Mouse (Mus musculus): ENCODE measurements around the gene Chl1. TPM values are rescaled to one million over a fixed set of nuclear protein-coding genes. Genes with fewer than 3 reads are reported as not detected.

Chl1 gene
- polyA plus RNA-seq (2014; fragmentation: Nextera tagmentation; extraction: Ambion mirVana) = 4.3 and 4.9 TPM in 2 replicates

DNA sequence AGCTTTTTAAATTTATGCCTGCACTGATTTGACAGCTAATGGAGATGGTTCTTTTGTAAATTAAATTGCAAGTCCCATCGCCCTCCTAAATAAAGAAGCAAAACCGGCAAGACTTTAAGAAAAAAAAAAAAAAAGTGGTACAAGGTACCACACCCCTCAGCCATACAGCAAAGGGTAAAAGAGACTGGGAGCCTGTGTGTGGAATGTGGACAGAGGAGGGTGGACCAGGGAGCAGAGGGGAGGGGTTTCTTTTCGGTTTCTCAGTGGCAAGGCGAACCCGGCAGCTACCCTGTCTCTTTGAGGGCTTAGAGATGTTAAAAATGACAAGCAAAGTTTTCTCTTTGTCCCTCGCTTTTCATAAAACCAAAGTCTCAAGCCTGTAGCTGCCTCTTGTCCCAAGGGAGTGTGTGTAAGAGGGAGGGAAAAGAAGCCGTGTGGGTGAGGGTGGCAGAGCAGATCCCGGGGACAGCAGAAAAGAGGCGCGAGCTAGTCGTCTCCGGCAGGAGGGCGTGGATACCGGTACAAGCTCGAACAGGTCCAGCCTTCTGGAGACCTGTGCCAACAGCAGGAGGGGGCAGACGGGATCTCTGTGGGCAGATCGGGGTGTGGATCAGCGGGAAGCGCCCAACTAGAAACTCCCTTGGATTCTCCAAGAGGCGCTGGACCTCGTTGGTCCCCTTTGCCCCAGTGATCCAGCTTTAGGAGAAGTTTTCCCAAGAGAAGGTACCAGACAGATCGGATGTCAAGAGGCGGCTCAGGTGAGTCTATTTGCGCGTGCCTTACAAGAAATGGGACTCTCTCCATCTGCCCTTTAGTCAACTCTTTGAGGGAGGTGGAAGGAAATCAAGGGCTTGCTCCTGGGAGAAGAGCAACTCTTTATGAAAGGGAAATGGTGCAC, at the start of gene Chl1:
TSS of gene Chl1 (plus strand) at position 195 of the 898 bp plus-strand sequence.
- Histone ChIP-seq H3K9me3 (ENCODE audit: control insufficient read depth, low read length) (no peaks in the 10 kb centered on the region), H3K4me1 (replicated peaks; ENCODE audit: control insufficient read depth, insufficient read depth, low read length) (no peaks in the 10 kb centered on the region; the same call in 1 of the 2 replicates), H3K9ac (ENCODE audit: low read length) (0 out of 2 replicates have a peak within 1 kb of the TSS, but pooled peaks have one; percentile 25), H3K27me3 (replicated peaks; ENCODE audit: control insufficient read depth, insufficient read depth, low read length) (peaks cover 46% of the 10 kb centered on the region), H3K4me2 (ENCODE audit: low read length) (peak within 1 kb of the TSS; percentile 48), H3K4me3 (ENCODE audit: low read depth, low read length) (peak within 1 kb of the TSS; percentile 29), H3K27ac (ENCODE audit: low read depth) (no peak within 1 kb of the TSS), H3K36me3 (ENCODE audit: control insufficient read depth, insufficient read depth, low read length) (no peaks in the 10 kb centered on the region)
- 2% methylated on average over 25 of the region's 25 CpGs for WGBS
- ATAC-seq (replicated peaks; ENCODE audit: low FRiP score, low TSS enrichment, low read depth) (peak; percentile 53; the same call in 1 of the 2 replicates), DNase-seq (ENCODE audit: low spot score) (peak; percentile 62)

DNA sequence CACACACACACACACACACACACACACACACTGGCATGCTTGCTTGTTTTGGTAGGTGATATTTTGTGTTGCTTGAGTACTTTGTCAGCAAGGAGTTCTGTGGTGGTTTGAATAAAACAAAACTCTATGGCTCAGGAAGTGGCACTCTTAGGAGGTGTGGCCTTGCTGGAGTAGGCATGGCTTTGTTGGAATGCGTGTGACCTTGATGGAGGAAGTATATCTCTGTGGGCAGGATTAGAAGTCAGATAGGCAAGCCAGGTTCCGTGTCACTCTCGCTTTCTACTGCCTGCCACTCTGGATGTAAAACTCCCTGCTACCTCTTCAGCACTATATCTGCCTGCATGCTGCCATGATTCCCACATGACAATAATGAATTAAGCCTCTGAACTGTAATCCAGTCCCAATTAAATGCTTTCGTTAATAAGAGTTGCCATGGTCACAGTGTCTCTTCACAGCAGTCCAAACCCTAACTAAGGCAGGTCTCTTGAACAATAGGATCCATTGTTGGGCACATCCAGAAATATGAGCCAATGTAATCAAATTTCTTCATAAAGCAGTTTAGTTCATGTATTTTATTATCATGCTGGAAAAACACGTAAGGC, 44.8 kb upstream of the Chl1 start:
- DNase-seq (ENCODE audit: low spot score) = no peak

DNA sequence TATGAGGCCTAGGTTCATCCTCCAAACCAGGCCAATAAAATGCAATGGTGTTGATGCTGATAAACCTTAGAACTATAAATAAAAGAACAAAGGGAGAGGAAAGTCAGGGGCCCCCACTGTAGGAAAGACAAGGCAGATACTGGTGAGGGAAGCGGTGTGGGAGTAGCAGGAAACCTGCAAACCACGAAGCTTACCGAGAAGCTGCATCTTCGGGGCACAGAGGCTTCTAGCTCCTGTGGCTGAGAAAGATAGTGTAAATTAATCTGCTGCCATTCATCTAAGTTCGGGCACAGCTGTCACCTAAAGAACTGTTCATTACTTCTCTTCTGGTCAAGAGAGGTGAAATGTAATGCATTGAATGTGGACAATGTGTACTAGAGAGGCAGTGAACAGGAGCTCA, 37.1 kb upstream of the Chl1 start:
- 47% methylated on average over 5 of the region's 5 CpGs for WGBS
- Histone ChIP-seq H3K9me3 (ENCODE audit: control insufficient read depth, low read length) (no peaks in the 10 kb centered on the region), H3K4me1 (replicated peaks; ENCODE audit: control insufficient read depth, insufficient read depth, low read length) (no peaks in the 10 kb centered on the region), H3K4me2 (ENCODE audit: low read length) (no peak overlapping the region), H3K27me3 (replicated peaks; ENCODE audit: control insufficient read depth, insufficient read depth, low read length) (no peaks in the 10 kb centered on the region), H3K27ac (ENCODE audit: low read depth) (no peak overlapping the region), H3K4me3 (ENCODE audit: low read depth, low read length) (no peak overlapping the region), H3K9ac (ENCODE audit: low read length) (no peak overlapping the region), H3K36me3 (ENCODE audit: control insufficient read depth, insufficient read depth, low read length) (no peaks in the 10 kb centered on the region)
- no peak for ATAC-seq (replicated peaks; ENCODE audit: low FRiP score, low TSS enrichment, low read depth)
- DNase-seq (ENCODE audit: low spot score) = no peak

More for the DNA sequence above, 44.8 kb upstream of the Chl1 start:
- no peak overlapping the region for H3K4me3 ChIP-seq (ENCODE audit: low read depth, low read length)
- no peak overlapping the region for H3K27ac ChIP-seq (ENCODE audit: low read depth)
- no peaks in the 10 kb centered on the region for H3K27me3 ChIP-seq (replicated peaks; ENCODE audit: control insufficient read depth, insufficient read depth, low read length)
- ATAC-seq (replicated peaks; ENCODE audit: low FRiP score, low TSS enrichment, low read depth) = no peak
- H3K36me3 ChIP-seq (ENCODE audit: control insufficient read depth, insufficient read depth, low read length) = no peaks in the 10 kb centered on the region
- H3K9me3 ChIP-seq (ENCODE audit: control insufficient read depth, low read length) = no peaks in the 10 kb centered on the region
- no peak overlapping the region for H3K4me2 ChIP-seq (ENCODE audit: low read length)
- WGBS = 69% methylated on average over 5 of the region's 5 CpGs
- no peaks in the 10 kb centered on the region for H3K4me1 ChIP-seq (replicated peaks; ENCODE audit: control insufficient read depth, insufficient read depth, low read length)
- no peak overlapping the region for H3K9ac ChIP-seq (ENCODE audit: low read length)

DNA sequence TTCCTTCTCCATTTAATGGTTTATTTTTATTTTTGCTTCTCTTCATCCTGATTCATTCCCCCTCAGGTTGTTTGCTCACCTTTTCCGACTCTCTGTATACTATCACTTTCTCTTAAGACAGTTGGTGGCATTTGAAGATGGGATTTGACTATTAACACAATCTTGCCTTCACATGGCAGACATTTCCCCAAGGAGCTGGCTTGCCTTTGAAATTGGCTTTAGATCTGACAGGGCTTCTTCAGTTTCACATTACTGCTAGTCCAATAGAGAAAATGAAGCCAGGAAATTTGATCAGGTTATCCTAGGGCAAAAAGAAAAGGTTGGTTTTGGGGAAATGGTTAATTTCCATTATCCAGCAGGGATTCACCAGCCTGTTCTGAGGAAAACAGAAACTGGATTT, 23.2 kb upstream of the Chl1 start:
- Histone ChIP-seq H3K4me3 (ENCODE audit: low read depth, low read length) (no peak overlapping the region), H3K27me3 (replicated peaks; ENCODE audit: control insufficient read depth, insufficient read depth, low read length) (no peaks in the 10 kb centered on the region), H3K9me3 (ENCODE audit: control insufficient read depth, low read length) (no peaks in the 10 kb centered on the region), H3K4me1 (replicated peaks; ENCODE audit: control insufficient read depth, insufficient read depth, low read length) (no peaks in the 10 kb centered on the region), H3K27ac (ENCODE audit: low read depth) (no peak overlapping the region), H3K9ac (ENCODE audit: low read length) (no peak overlapping the region), H3K36me3 (ENCODE audit: control insufficient read depth, insufficient read depth, low read length) (no peaks in the 10 kb centered on the region), H3K4me2 (ENCODE audit: low read length) (no peak overlapping the region)
- DNase-seq (ENCODE audit: low spot score) (no peak), ATAC-seq (replicated peaks; ENCODE audit: low FRiP score, low TSS enrichment, low read depth) (no peak)
- WGBS = 72% methylated on average over 1 of the region's 1 CpGs

DNA sequence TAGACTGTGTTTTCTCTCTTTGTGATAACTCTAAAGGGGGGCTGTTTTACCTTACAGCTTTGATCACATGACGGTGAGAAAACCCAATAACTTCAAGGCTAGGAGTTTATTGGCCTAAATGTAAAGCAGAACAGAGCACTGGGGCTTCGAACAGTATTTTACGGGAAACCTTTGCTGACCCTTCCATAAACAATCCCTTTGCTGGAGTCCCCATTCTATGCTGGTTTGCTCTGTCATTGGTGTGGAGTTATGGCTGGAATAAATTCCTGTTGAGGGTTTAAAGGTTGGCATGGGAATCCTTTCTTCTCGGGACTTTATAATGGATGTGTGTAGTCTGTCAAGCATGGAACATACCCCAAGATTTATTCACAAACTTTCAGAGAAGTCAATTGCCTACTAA, 12.0 kb upstream of the Chl1 start:
- no peaks in the 10 kb centered on the region for H3K36me3 ChIP-seq (ENCODE audit: control insufficient read depth, insufficient read depth, low read length)
- no peak overlapping the region for H3K9ac ChIP-seq (ENCODE audit: low read length)
- no peak overlapping the region for H3K4me2 ChIP-seq (ENCODE audit: low read length)
- H3K4me3 ChIP-seq (ENCODE audit: low read depth, low read length) = no peak overlapping the region
- no peak for DNase-seq (ENCODE audit: low spot score)
- no peaks in the 10 kb centered on the region for H3K4me1 ChIP-seq (replicated peaks; ENCODE audit: control insufficient read depth, insufficient read depth, low read length)
- no peaks in the 10 kb centered on the region for H3K27me3 ChIP-seq (replicated peaks; ENCODE audit: control insufficient read depth, insufficient read depth, low read length)
- no peaks in the 10 kb centered on the region for H3K9me3 ChIP-seq (ENCODE audit: control insufficient read depth, low read length)
- H3K27ac ChIP-seq (ENCODE audit: low read depth) = no peak overlapping the region
- no peak for ATAC-seq (replicated peaks; ENCODE audit: low FRiP score, low TSS enrichment, low read depth)
- 30% methylated on average over 4 of the region's 4 CpGs for WGBS

DNA sequence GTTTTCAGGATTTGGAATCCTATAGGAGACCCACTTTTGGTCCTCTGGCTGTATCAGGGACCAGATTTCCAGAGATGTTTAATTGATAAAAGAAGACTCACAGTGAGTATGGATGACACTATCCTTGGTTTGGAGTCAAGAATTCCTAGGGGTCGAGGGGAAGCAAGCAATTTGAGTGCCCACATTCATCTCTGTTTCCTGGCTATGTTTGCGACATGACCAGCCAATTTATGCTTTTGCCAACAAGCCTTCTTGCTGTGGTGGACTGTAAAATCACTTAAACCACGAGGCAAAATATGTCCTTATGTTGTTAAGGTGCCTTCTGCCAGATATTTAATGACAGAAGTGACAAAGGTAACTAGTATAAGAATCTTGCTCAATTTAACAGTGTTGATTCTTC, 6.3 kb upstream of the Chl1 start:
- WGBS = 53% methylated on average over 3 of the region's 3 CpGs
- Histone ChIP-seq H3K27me3 (replicated peaks; ENCODE audit: control insufficient read depth, insufficient read depth, low read length) (no peaks in the 10 kb centered on the region), H3K9me3 (ENCODE audit: control insufficient read depth, low read length) (no peaks in the 10 kb centered on the region), H3K27ac (ENCODE audit: low read depth) (no peak overlapping the region), H3K4me3 (ENCODE audit: low read depth, low read length) (no peak overlapping the region), H3K9ac (ENCODE audit: low read length) (no peak overlapping the region), H3K4me1 (replicated peaks; ENCODE audit: control insufficient read depth, insufficient read depth, low read length) (no peaks in the 10 kb centered on the region), H3K4me2 (ENCODE audit: low read length) (no peak overlapping the region), H3K36me3 (ENCODE audit: control insufficient read depth, insufficient read depth, low read length) (no peaks in the 10 kb centered on the region)
- DNase-seq (ENCODE audit: low spot score) (no peak), ATAC-seq (replicated peaks; ENCODE audit: low FRiP score, low TSS enrichment, low read depth) (no peak)

DNA sequence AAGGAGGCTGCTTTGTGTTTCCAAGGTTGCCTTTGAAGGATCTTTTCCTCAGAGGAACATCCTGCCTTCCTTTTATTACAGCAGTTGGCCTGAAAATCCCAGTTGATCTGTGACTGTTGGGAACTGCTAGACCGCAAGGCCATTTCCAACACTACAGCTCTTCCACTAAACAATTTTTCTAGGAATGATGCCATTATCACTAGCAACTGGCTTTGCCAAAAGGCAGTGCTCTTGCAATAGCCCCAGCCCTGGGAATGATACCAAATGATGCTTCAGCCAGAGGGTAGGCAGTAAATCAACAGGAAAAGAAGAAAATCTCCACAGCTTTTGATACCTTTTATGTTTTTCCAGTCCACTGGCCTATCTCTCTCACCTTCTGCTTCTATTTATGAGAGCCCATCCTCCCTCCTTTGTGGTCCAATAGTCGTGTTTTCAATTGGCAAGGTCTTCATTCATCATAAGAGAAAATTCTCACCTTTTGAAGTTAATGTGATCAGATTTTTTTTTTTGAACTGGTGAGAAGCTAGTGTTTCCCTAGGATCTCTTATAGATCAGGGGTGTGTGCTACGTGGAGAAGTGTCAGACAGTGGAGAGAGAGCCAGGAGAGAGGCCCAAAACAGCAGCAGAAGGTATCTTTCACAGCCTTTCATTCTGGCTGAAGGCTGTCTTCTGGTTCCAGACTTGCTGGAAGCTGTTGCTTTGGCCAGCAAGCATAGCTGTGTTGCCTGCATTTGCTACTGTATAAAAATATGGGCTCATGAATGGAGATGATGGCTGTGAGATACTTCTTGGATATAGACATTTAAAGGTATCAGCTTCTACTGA, 2.4 kb upstream of the Chl1 start:
- Histone ChIP-seq H3K27ac (ENCODE audit: low read depth) (no peak overlapping the region), H3K4me2 (ENCODE audit: low read length) (no peak overlapping the region), H3K27me3 (replicated peaks; ENCODE audit: control insufficient read depth, insufficient read depth, low read length) (peaks cover 36% of the 10 kb centered on the region), H3K36me3 (ENCODE audit: control insufficient read depth, insufficient read depth, low read length) (no peaks in the 10 kb centered on the region), H3K4me3 (ENCODE audit: low read depth, low read length) (no peak overlapping the region), H3K4me1 (replicated peaks; ENCODE audit: control insufficient read depth, insufficient read depth, low read length) (no peaks in the 10 kb centered on the region; the same call in 1 of the 2 replicates), H3K9me3 (ENCODE audit: control insufficient read depth, low read length) (no peaks in the 10 kb centered on the region), H3K9ac (ENCODE audit: low read length) (no peak overlapping the region)
- ATAC-seq (replicated peaks; ENCODE audit: low FRiP score, low TSS enrichment, low read depth) (no peak), DNase-seq (ENCODE audit: low spot score) (no peak)
- WGBS = 69% methylated on average over 3 of the region's 3 CpGs

DNA sequence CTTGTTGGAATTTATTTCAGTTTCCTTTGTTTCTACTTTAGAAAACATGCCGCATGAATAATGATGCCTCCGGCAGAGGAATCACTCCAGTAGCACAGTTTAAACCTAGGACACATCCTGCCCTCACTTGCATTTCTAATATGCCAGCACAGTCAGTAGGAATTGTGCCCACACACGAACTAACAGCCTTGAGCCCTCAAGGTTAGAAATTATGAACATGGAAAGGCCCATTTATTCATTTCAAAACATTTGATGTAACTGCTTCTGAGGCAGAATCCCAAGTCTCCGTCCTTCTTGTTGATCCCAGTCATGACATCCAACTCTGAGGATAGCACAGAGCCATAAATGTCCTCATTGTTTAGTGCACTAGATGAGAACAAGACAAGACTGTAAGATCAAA, 790 bp upstream of the Chl1 start:
- no peak for DNase-seq (ENCODE audit: low spot score)
- Histone ChIP-seq H3K9me3 (ENCODE audit: control insufficient read depth, low read length) (no peaks in the 10 kb centered on the region), H3K27me3 (replicated peaks; ENCODE audit: control insufficient read depth, insufficient read depth, low read length) (peaks cover 46% of the 10 kb centered on the region), H3K36me3 (ENCODE audit: control insufficient read depth, insufficient read depth, low read length) (no peaks in the 10 kb centered on the region), H3K4me3 (ENCODE audit: low read depth, low read length) (no peak overlapping the region), H3K4me1 (replicated peaks; ENCODE audit: control insufficient read depth, insufficient read depth, low read length) (no peaks in the 10 kb centered on the region; the same call in 1 of the 2 replicates), H3K4me2 (ENCODE audit: low read length) (no peak overlapping the region), H3K27ac (ENCODE audit: low read depth) (no peak overlapping the region), H3K9ac (ENCODE audit: low read length) (no peak overlapping the region)
- ATAC-seq (replicated peaks; ENCODE audit: low FRiP score, low TSS enrichment, low read depth) = no peak
- 60% methylated on average over 4 of the region's 4 CpGs for WGBS

Measured in intestine, embryonic 14.5 days (tissue).